Mouse (Mus musculus): ENCODE results near the gene Nlrc5.

Nlrc5 gene

DNA sequence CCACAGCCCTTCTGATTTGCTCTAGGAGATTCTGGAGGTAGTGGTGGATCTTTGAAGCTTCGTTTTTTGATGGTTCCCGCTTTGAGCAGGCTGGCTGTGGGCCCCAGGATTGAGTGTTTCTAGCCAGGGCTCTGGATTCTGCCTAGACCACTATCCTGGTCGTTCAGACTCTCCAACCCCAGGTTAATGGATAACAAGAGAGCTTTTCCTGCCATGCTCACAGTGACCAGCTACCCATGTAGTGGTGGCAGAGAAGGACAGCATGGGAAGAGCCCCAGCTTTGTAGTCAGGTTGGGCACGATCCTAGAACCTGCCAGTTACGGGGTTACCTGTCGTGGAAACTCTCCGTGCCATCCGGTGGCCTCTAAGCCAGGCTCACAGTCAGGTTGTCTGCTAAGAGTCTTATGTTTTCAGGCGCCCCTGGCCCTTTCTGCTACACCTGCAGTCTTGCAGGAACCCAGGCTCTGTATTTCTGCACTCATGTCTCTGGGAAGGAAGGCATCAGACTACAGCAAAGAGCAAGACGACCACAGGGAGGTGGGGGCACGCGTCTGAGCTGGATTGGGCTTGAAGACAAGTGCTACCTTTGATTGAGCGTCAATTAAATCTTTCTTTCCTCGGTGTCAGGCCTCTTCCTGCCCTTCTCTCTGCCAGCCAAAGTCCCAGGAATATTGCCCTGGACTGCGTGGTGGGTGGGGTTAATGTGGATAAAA lies 132.4 kb downstream of the Nlrc5 start:
- no peak for DNase-seq (ENCODE audit: low spot score)

DNA sequence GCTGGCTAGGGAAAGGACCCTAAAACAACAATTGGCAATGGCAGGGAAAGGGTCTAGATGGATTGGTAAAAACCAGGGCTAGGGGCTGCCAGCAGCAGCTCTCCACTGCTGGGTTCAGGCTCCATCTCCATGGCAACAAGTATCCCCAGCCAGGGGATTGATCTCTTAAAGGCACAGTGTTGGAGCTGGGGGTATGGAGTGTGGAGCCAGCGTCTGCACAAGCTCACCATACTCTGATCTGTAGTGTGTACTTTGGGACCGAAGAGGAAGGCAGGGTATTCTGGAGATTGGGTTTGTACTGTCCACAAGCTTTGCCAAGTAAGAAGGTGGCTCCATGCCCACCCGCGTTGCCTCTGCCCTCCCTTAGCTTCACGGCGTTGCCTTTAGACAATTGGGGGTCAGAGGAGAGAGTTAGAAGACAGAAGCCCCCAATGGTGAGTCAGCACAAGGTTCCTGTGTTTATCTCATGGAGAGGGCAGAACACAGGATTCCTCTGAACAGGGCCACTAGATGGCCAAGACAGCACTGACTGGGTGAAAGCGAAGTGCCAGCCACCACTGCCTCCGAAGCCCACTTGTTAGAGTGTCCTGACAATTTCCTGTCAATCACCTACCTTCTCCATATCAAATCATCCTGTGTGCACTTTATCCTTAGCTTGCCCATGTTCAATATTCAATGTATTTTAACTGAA lies 133.1 kb downstream of the Nlrc5 start:
- peak; percentile 71 for DNase-seq (ENCODE audit: low spot score)

DNA sequence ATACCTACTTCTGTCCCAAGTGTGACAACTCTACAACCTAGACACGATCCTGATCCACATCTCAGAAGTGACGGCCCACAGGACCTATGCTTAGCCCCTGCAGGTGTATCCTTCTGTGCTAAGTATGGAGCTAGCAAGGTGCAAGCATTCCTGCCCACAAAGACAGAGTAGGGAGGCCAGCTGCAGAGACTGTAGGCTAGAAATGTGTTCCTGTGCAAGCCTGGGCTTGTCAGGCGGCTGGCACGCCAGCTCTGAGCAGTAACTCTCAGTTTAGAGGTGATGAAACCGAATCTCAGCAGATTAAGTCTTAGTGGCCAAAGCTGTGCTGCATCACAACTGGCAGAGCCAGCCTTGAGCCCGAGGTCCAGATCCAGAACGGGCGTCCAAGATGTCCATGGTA lies 133.9 kb downstream of the Nlrc5 start:
- DNase-seq (ENCODE audit: low spot score): no peak

GRCm38 (mm10) chr8:94569419-94569818 lies 135.3 kb downstream of the Nlrc5 start:
- DNase-seq (ENCODE audit: low spot score): no peak

DNA sequence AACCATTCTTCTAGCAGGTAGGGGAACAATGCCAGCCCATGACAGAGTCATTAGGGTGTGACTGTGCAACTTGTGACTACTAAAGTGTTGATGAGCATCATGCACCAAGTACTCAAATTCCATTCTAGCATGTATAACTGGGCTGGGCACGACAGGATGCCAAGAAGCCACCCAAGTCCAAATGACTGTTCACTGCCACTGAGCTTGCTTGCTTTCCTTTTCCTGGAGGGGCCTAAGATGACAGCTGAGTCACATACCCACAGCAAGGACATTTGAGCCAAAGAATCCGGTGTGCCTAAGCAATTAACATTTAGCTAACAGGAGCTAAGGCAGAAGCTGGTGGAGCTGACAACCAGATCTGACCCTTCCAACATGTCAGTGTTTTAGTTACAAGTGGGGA lies 137.7 kb downstream of the Nlrc5 start:
- DNase-seq (ENCODE audit: low spot score): no peak

DNA sequence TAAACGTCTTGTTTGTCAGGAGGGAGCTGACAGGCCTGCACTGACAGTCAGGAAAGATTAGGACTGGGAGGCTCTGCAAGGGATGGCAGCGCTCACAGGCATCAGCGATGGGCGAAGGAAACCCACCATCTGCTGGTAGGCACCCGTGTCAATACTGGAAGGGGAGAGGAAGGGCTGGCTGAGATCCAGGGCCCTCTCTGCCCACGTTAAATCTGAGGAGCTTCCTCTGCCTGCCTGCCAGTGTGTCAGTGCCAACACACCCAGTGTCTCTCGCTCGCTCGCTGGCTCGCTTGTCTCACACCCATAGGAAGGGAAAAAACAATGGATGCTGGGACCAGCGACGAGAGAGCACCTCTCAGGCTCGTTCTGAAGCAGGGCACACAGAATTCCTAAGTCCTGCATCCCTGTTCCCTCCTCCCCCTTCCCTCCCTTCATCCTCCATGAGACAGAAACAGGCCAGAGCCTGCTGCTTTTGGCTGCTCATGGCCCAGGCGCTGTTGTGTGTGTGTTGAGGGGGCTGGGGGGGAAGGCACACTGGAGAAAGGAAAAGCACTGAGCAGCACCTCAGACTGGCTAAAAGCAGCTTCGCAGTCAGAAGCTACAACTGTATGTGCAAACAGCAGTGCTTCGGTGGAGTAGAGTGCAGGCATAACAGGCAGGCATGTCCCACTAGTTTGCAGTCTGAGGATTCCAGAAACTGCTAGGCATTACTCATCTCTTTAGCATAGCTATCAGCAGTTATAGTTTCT lies 140.2 kb downstream of the Nlrc5 start:
- DNase-seq (ENCODE audit: low spot score): no peak

DNA sequence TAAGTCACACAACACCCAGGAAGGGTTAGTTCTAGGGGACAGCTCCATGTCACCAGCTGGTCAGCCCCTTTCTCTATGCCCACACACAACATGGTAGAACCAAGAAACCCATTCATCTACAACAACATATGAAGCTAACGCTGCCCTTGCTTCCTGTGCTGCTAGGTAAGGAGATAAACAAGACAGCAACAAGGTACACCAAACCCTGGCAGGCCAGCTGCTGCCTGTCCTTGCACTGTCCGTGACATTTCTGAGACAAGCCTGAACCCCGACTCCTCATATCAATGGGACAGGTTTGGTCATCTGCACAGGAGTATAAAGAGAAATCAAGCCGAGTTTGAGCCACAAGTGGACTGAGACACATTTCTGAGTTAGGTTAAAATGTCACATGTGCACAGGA lies 141.0 kb downstream of the Nlrc5 start:
- DNase-seq (ENCODE audit: low spot score): no peak

Data from embryo, embryonic 10.5 days (tissue).